Mouse (Mus musculus): Measurements from ENCODE around the gene Gse1.

Gse1 gene

GRCm38 (mm10) chr8:120554466-120555039 lies 326.3 kb downstream of the Gse1 start:
- CTCF ChIA-PET: interaction anchor here (0.6 to 5.2 kb wide), 12 partner anchors 8 to 228 kb away, joined by 3 to 34 read pairs (median 3); no protein-coding TSS in a partner anchor

GRCm38 (mm10) chr8:120556198-120556892 lies 328.1 kb downstream of the Gse1 start:
- POLR2A ChIA-PET: interaction anchor here in 3 of 4 experiments (0.5 to 1.4 kb wide), 11 partner anchors 9 to 218 kb away, joined by 3 to 6 read pairs (median 3); no protein-coding TSS in a partner anchor
- CTCF ChIA-PET: interaction anchor here in 3 of 4 experiments (0.5 to 1.3 kb wide), 7 partner anchors 12 to 255 kb away, joined by 3 to 8 read pairs (median 4); no protein-coding TSS in a partner anchor

More at GRCm38 (mm10) chr8:120554466-120555039, 326.3 kb downstream of the Gse1 start:
- POLR2A ChIA-PET: interaction anchor here in 3 of 4 experiments (0.6 to 1.9 kb wide), 8 partner anchors 9 to 150 kb away, joined by 3 to 6 read pairs (median 3); no protein-coding TSS in a partner anchor

GRCm38 (mm10) chr8:120557170-120557965 lies 329.1 kb downstream of the Gse1 start:
- POLR2A ChIA-PET: interaction anchor here (0.5 to 1.4 kb wide), 15 partner anchors 8 to 1299 kb away, joined by 3 to 6 read pairs (median 3); partner anchors contain the start of gene Gins2 (in 1 of the 4)
- CTCF ChIA-PET: interaction anchor here (0.6 to 1.6 kb wide), 15 partner anchors 12 to 1045 kb away, joined by 3 to 17 read pairs (median 4); no protein-coding TSS in a partner anchor

GRCm38 (mm10) chr8:120558162-120558561 lies 329.9 kb downstream of the Gse1 start:
- ChIA-PET POLR2A (interaction anchor here (0.6 to 1.3 kb wide), 9 partner anchors 10 to 217 kb away, joined by 3 to 4 read pairs (median 3); partner anchors contain the start of gene Gins2 (in 1 of the 4)), CTCF (interaction anchor here (0.6 to 1.6 kb wide), 12 partner anchors 12 to 882 kb away, joined by 3 to 17 read pairs (median 4); no protein-coding TSS in a partner anchor)

GRCm38 (mm10) chr8:120559654-120560053 lies 331.4 kb downstream of the Gse1 start:
- ChIA-PET POLR2A (interaction anchor here in 3 of 4 experiments (0.6 to 2.2 kb wide), 5 partner anchors 8 to 99 kb away, joined by 3 to 7 read pairs (median 3); no protein-coding TSS in a partner anchor), CTCF (interaction anchor here in 3 of 4 experiments (0.6 to 4.2 kb wide), 3 partner anchors 9 to 195 kb away, joined by 3 to 15 read pairs (median 7); no protein-coding TSS in a partner anchor)

- ChIA-PET POLR2A (interaction anchor here (0.6 to 2.2 kb wide), 13 partner anchors 8 to 140 kb away, joined by 3 to 9 read pairs (median 3); no protein-coding TSS in a partner anchor), CTCF (interaction anchor here (0.5 to 4.2 kb wide), 10 partner anchors 10 to 519 kb away, joined by 3 to 21 read pairs (median 6); no protein-coding TSS in a partner anchor)
These were observed 332.3 kb downstream of the Gse1 start for GRCm38 (mm10) chr8:120560535-120560934.

GRCm38 (mm10) chr8:120561539-120562435 lies 333.5 kb downstream of the Gse1 start:
- ChIA-PET CTCF (interaction anchor here (0.6 to 4.2 kb wide), 43 partner anchors 8 to 1144 kb away, joined by 3 to 34 read pairs (median 4); partner anchors contain the start of gene Gins2 (in 1 of the 4)), POLR2A (interaction anchor here in 3 of 4 experiments (0.7 to 3.0 kb wide), 19 partner anchors 8 to 155 kb away, joined by 3 to 12 read pairs (median 3); no protein-coding TSS in a partner anchor)

GRCm38 (mm10) chr8:120562680-120563347 lies 334.6 kb downstream of the Gse1 start:
- POLR2A ChIA-PET: interaction anchor here in 3 of 4 experiments (0.6 to 3.0 kb wide), 24 partner anchors 8 to 228 kb away, joined by 3 to 12 read pairs (median 3); no protein-coding TSS in a partner anchor

GRCm38 (mm10) chr8:120563348-120563724 lies 335.1 kb downstream of the Gse1 start:
- POLR2A ChIA-PET: interaction anchor here (0.6 to 3.0 kb wide), 19 partner anchors 8 to 245 kb away, joined by 3 to 12 read pairs (median 3); no protein-coding TSS in a partner anchor
- CTCF ChIA-PET: interaction anchor here (0.7 to 4.2 kb wide), 20 partner anchors 11 to 322 kb away, joined by 3 to 34 read pairs (median 4); partner anchors contain the start of gene Gins2 (in 1 of the 4)

More at GRCm38 (mm10) chr8:120562680-120563347, 334.6 kb downstream of the Gse1 start:
- CTCF ChIA-PET: interaction anchor here (0.6 to 4.2 kb wide), 43 partner anchors 7 to 1145 kb away, joined by 3 to 34 read pairs (median 4); partner anchors contain the start of gene Gins2 (in 1 of the 4)

GRCm38 (mm10) chr8:120563851-120564837 lies 335.9 kb downstream of the Gse1 start:
- CTCF ChIA-PET: interaction anchor here in 3 of 4 experiments (0.6 to 4.2 kb wide), 20 partner anchors 12 to 323 kb away, joined by 3 to 34 read pairs (median 4); partner anchors contain the start of gene Gins2 (in 1 of the 3)
- POLR2A ChIA-PET: interaction anchor here (0.6 to 3.0 kb wide), 18 partner anchors 9 to 246 kb away, joined by 3 to 12 read pairs (median 3); partner anchors contain the start of gene Gins2 (in 1 of the 4)

GRCm38 (mm10) chr8:120565151-120565711 lies 337.0 kb downstream of the Gse1 start:
- CTCF ChIA-PET: no interaction called here
- POLR2A ChIA-PET: interaction anchor here in 1 of 4 experiments (0.7 to 7.9 kb wide), 3 partner anchors 8 to 93 kb away, joined by 3 to 67 read pairs (median 3); no protein-coding TSS in a partner anchor

- CTCF ChIA-PET: interaction anchor here in 2 of 4 experiments (0.7 to 2.6 kb wide), 3 partner anchors 11 to 247 kb away, joined by 3 to 7 read pairs (median 5); no protein-coding TSS in a partner anchor
- POLR2A ChIA-PET: interaction anchor here in 1 of 4 experiments (0.6 to 7.9 kb wide), 5 partner anchors 10 to 231 kb away, joined by 3 to 67 read pairs (median 3); no protein-coding TSS in a partner anchor
These were observed 338.4 kb downstream of the Gse1 start for GRCm38 (mm10) chr8:120566681-120567080.

GRCm38 (mm10) chr8:120567731-120568130 lies 339.5 kb downstream of the Gse1 start:
- ChIA-PET POLR2A (interaction anchor here (0.5 to 7.9 kb wide), 20 partner anchors 8 to 1283 kb away, joined by 3 to 67 read pairs (median 3); partner anchors contain the start of gene Gins2 (in 1 of the 4)), CTCF (interaction anchor here (0.6 to 3.0 kb wide), 16 partner anchors 12 to 389 kb away, joined by 3 to 9 read pairs (median 3); partner anchors contain the start of gene Gins2 (in 1 of the 4))
